Mouse (Mus musculus): ENCODE results near the gene Eps8l2. TPM values are rescaled to one million over a fixed set of nuclear protein-coding genes. Genes with fewer than 3 reads are reported as not detected.

Gene Eps8l2
- total RNA-seq, 1 experiment from 2014 or later, result 7.9 TPM

GRCm38 (mm10) chr7:141356971-141357370, 18.3 kb downstream of the Eps8l2 start:
- no peak for ATAC-seq (ENCODE audit: extremely low read depth, insufficient number of reproducible peaks, low FRiP score, poor library complexity, severe bottlenecking)

DNA sequence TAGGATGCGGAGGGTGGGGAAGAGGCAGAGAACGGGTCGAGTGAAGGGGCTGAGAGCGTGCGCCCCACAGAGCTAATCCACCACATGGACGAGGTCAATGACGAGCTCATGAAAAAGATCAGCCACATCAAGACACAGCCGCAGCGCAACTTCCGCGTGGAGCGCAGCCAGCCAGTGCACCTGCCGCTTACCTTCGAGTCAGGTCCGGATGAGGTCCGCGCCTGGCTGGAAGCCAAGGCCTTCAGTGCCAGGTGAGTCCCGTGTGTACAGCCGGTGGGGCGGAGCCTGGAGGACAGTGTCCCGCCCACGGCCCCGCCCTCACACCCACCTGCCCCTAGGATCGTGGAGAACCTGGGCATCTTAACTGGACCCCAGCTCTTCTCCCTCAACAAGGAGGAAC, 22.8 kb downstream of the Eps8l2 start:
- ATAC-seq (ENCODE audit: extremely low read depth, insufficient number of reproducible peaks, low FRiP score, poor library complexity, severe bottlenecking), result 0 out of 2 replicates have a peak, but pooled peaks have one; percentile 22

GRCm38 (mm10) chr7:141363106-141363751, 24.5 kb downstream of the Eps8l2 start:
- ATAC-seq (ENCODE audit: extremely low read depth, insufficient number of reproducible peaks, low FRiP score, poor library complexity, severe bottlenecking), result peak; percentile 85

- no peak for ATAC-seq (ENCODE audit: extremely low read depth, insufficient number of reproducible peaks, low FRiP score, poor library complexity, severe bottlenecking)
These were observed 25.1 kb downstream of the Eps8l2 start for GRCm38 (mm10) chr7:141363752-141364125.

GRCm38 (mm10) chr7:141364349-141365048, 25.8 kb downstream of the Eps8l2 start:
- ATAC-seq (ENCODE audit: extremely low read depth, insufficient number of reproducible peaks, low FRiP score, poor library complexity, severe bottlenecking), result no peak

DNA sequence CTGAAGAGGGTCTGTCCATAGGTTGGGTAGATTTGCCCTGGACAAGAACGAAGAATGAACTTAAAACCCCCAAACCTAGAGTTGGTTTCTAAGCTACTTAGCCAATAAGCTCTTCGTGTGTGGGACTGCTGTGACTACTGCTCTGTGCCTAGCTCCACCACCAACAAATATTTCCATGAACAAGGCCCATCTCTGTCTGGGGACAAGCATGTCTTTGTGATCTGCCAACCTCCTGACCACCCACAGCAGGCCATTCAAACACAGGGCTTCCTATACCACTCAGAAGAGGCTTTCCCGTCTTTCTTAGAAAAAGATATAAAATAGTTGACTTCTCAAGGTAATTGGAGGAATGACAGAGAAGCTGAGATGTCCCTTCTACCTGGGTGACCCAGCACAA, 26.4 kb downstream of the Eps8l2 start:
- no peak for ATAC-seq (ENCODE audit: extremely low read depth, insufficient number of reproducible peaks, low FRiP score, poor library complexity, severe bottlenecking)

DNA sequence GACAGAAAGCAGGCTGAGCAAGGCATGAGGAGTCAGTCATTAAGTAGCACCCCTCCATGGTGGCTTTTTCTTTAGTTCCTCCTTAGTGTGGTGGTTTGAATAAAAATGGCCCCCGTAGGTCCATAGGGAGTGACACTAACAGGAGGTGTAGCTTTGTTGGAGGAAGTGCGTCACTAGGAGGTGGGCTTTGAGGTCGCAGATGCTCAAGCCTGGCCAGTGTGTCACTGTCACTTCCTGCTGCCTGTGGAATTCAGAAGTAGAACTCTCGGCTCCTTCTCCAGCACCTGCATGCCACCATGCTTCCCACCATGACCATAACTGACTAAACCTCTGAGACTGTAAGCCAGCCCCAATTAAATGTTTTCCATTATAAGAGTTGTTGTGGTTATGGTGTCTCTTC, 28.7 kb downstream of the Eps8l2 start:
- no peak for ATAC-seq (ENCODE audit: extremely low read depth, insufficient number of reproducible peaks, low FRiP score, poor library complexity, severe bottlenecking)

GRCm38 (mm10) chr7:141369918-141370317, 31.2 kb downstream of the Eps8l2 start:
- ATAC-seq (ENCODE audit: extremely low read depth, insufficient number of reproducible peaks, low FRiP score, poor library complexity, severe bottlenecking), result peak; percentile 30; the same call in 1 of the 2 replicates

DNA sequence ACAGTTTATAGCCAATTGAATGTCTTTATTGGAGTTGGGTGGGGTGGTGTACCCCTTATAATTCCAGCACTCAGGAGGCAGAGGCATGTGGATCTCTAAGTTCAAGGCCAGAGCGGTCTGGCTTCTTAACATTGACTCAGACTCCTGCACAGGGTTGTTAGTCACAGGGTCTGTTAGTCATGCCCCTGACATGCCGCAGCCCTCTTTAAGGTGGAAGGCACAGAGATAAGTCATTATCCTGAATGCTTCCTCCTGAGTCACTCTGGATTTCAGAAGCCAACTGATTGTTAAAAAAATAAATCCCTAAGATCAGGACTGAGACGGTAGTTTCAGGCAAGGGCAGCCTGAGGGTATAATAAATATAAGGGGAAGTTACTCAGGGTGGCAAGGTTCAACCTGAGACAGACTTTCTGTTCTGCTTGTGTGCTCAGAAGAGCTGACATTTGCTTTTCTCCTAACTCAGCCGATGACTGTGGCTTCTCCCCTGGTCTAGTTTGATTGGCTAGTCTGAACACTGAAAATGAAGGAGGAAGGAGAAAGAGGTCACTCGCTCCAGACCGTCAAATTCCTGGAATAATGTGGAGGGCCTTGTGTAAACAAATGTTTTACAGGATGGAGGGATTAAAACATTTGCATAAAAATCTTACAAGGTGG, 33.4 kb downstream of the Eps8l2 start:
- peak; percentile 69 for ATAC-seq (ENCODE audit: extremely low read depth, insufficient number of reproducible peaks, low FRiP score, poor library complexity, severe bottlenecking)

- ATAC-seq (ENCODE audit: extremely low read depth, insufficient number of reproducible peaks, low FRiP score, poor library complexity, severe bottlenecking), result no peak
These were observed 34.9 kb downstream of the Eps8l2 start for GRCm38 (mm10) chr7:141373611-141374010.

- ATAC-seq (ENCODE audit: extremely low read depth, insufficient number of reproducible peaks, low FRiP score, poor library complexity, severe bottlenecking), result no peak
These were observed 35.7 kb downstream of the Eps8l2 start for GRCm38 (mm10) chr7:141374399-141374798.

GRCm38 (mm10) chr7:141379584-141379983, 40.9 kb downstream of the Eps8l2 start:
- peak; percentile 81 for ATAC-seq (ENCODE audit: extremely low read depth, insufficient number of reproducible peaks, low FRiP score, poor library complexity, severe bottlenecking)

DNA sequence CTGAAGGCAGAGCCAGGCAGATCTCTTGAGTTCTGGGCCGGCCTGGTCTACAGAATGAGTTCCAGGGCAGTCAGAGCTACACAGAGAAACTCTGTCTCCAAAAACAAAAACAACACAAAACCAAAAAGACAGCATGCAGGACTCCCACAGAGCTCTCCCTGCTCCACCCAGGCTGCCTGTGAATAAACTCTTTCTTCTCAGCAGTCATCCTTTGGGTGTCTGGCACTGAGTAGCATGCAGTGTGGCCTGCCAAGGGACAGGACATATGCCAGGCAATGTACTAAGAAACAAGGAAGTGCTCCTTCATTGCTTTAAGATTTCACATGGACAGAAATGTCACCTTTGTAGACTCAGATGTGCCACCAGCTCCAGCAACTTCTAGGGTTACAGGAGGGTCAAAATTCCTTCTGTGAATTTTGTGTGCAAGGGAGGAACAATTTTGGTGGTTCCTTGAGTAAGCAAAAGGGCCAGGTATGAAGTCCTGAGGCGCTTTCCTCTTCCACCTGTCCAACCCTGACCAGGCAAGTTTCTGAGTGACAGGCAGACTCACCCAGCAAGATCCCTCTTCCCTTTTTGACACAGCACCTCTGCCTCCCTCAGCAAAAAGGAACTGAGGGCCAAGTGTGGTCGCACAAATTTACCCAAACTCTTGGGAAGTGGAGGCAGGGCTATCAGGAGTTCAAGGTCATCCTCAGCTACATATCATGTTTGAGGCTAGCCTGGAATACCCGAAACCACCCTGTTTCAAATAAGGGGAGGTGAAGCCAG, 42.6 kb downstream of the Eps8l2 start:
- peak; percentile 43; the same call in 1 of the 2 replicates for ATAC-seq (ENCODE audit: extremely low read depth, insufficient number of reproducible peaks, low FRiP score, poor library complexity, severe bottlenecking)

GRCm38 (mm10) chr7:141387807-141388486, 49.3 kb downstream of the Eps8l2 start:
- no peak for ATAC-seq (ENCODE audit: extremely low read depth, insufficient number of reproducible peaks, low FRiP score, poor library complexity, severe bottlenecking)

DNA sequence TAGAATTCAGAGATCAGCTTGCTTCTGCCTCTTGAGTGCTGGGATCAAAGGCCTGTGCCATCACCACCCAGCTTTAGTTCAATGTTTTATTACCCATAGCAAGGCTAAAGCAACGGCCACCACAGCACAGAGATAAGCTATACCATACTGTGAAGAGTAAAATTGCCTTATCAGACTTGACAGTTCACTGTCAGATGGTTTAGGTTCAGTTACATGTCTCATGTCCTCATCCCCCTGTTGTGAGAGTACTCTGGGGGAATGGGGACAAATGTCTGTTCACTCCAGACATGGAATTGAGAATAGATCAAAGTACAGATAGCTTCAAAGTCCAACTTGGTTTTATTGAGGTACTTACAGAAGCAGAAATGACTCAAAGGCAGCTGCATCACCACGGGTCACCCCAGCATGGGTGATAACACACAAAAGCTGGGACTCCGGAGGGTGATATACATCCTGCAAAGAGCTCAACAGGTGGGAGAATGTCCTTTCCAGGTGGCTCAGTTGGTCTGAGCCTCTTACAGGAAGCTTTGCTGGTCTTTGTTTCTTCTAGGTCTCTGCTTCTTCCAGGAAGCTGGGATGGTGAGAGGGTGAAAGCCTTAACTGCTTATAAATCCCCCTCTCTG, 49.9 kb downstream of the Eps8l2 start:
- ATAC-seq (ENCODE audit: extremely low read depth, insufficient number of reproducible peaks, low FRiP score, poor library complexity, severe bottlenecking), result no peak

GRCm38 (mm10) chr7:141390326-141391259, 51.9 kb downstream of the Eps8l2 start:
- no peak for ATAC-seq (ENCODE audit: extremely low read depth, insufficient number of reproducible peaks, low FRiP score, poor library complexity, severe bottlenecking)
